In the genomic region with DNA sequence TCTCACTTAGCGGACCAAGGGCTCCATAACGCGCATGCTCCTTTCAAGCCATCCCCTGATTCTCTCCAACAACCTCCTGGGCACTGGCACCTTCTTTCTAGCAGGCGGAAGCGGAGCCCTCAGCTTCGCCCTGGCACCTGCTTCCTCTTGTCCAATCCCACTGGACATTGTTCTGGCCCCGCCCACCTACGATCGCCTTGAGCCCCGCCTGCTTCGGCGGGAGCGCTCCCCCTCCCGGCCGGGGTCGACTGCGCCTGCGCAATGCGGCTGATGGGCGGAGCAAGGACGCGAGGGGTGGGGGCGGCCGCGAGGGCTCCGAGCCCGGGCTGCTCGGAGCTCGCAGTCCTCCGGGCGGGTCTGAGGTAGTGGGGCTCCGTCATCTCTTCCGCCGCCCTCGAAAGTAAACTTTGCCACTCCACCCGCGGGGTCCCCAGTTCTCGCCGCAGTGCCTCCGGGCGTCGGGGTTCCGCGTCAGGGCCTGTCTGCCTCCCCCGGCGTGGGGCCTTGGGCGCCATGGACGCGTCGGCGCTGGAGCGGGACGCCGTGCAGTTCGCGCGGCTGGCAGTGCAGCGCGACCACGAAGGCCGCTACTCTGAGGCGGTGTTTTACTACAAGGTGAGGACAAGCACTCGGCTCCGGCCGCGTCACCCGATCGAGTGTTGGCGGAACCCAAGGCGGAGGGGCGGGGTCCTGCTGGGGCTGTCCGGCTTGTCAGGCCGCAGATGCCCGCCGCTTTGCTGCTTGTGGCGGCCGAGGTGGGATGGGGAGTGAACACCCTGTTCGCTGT, we compare ENCODE assay signal across 7 mouse cellular contexts. TPM values are rescaled to one million over a fixed set of nuclear protein-coding genes. Genes with fewer than 3 reads are reported as not detected.
A peak's percentile ranks its signal among the peaks of the same experiment; 100 is the strongest.
DNase-seq lines count a peak whose midpoint lies in the region; ATAC-seq and TF ChIP-seq lines count a peak whose summit lies in the region.

Gene Capn7, plus strand, starts transcription at position 270 of the 787 bp plus-strand sequence.

- H3K4me3 ChIP-seq in embryonic facial prominence, embryonic 10.5 days, result peak within 1 kb of the TSS; percentile 81
- peak within 1 kb of the TSS; percentile 80 for H3K4me3 ChIP-seq in intestine, postnatal 0 days (ENCODE audit: low read depth, low read length)
- peak within 1 kb of the TSS; percentile 90 for H3K4me3 ChIP-seq in midbrain, embryonic 12.5 days
- H3K4me3 ChIP-seq in small intestine, adult 2 months (ENCODE audit: low read depth, low read length), result peak within 1 kb of the TSS; percentile 73

- H3K27me3 ChIP-seq in embryonic facial prominence, embryonic 10.5 days (replicated peaks; ENCODE audit: low read depth, poor library complexity, severe bottlenecking), result peaks cover under 1% of the 10 kb centered on the region; the same call in 1 of the 2 replicates
- no peaks in the 10 kb centered on the region for H3K27me3 ChIP-seq in intestine, postnatal 0 days (replicated peaks; ENCODE audit: control insufficient read depth, insufficient read depth, low read length)
- no peaks in the 10 kb centered on the region for H3K27me3 ChIP-seq in midbrain, embryonic 12.5 days
- no peaks in the 10 kb centered on the region for H3K27me3 ChIP-seq in small intestine, adult 2 months (ENCODE audit: control insufficient read depth, insufficient read depth, low read length)

- under 1% methylated on average over 78 of the region's 78 CpGs for WGBS in embryonic facial prominence, embryonic 10.5 days
- WGBS in intestine, postnatal 0 days, result under 1% methylated on average over 78 of the region's 78 CpGs
- under 1% methylated on average over 78 of the region's 78 CpGs for WGBS in midbrain, embryonic 12.5 days
- under 1% methylated on average over 78 of the region's 78 CpGs for WGBS in small intestine, adult 2 months

- peak; percentile 90 for TF ChIP-seq POLR2A in small intestine, adult 2 months (IDR thresholded peaks at IDR 0.05; ENCODE audit: low read depth, low read length)

- peaks cover 12% of the 10 kb centered on the region; the same call in 1 of the 2 replicates for H3K36me3 ChIP-seq in embryonic facial prominence, embryonic 10.5 days (replicated peaks)
- H3K36me3 ChIP-seq in intestine, postnatal 0 days (ENCODE audit: control insufficient read depth, insufficient read depth), result peaks cover 5% of the 10 kb centered on the region
- peaks cover 7% of the 10 kb centered on the region for H3K36me3 ChIP-seq in midbrain, embryonic 12.5 days
- peaks cover 3% of the 10 kb centered on the region for H3K36me3 ChIP-seq in small intestine, adult 2 months (ENCODE audit: control insufficient read depth, insufficient read depth, low read length)

- H3K27ac ChIP-seq in embryonic facial prominence, embryonic 10.5 days (replicated peaks), result peak within 1 kb of the TSS; percentile 92
- peak within 1 kb of the TSS; percentile 93 for H3K27ac ChIP-seq in intestine, postnatal 0 days (ENCODE audit: low read depth, low read length)
- peak within 1 kb of the TSS; percentile 91 for H3K27ac ChIP-seq in midbrain, embryonic 12.5 days (replicated peaks)
- peak within 1 kb of the TSS; percentile 85 for H3K27ac ChIP-seq in small intestine, adult 2 months (ENCODE audit: insufficient read depth, low read depth, low read length)

- intact Hi-C loops in left cerebral cortex, postnatal 4 days (cut with DNase I), result no loop called here

- peaks cover 10% of the 10 kb centered on the region for H3K4me1 ChIP-seq in embryonic facial prominence, embryonic 10.5 days
- H3K4me1 ChIP-seq in intestine, postnatal 0 days (replicated peaks; ENCODE audit: control insufficient read depth, insufficient read depth, low read length), result no peaks in the 10 kb centered on the region
- H3K4me1 ChIP-seq in midbrain, embryonic 12.5 days, result peaks cover 20% of the 10 kb centered on the region
- H3K4me1 ChIP-seq in small intestine, adult 2 months (ENCODE audit: control insufficient read depth, insufficient read depth, insufficient read length, low read length), result no peaks in the 10 kb centered on the region

- H3K4me2 ChIP-seq in intestine, postnatal 0 days (replicated peaks; ENCODE audit: low read depth), result peak within 1 kb of the TSS; percentile 61
- H3K4me2 ChIP-seq in midbrain, embryonic 12.5 days (replicated peaks), result peak within 1 kb of the TSS; percentile 63

- H3K9ac ChIP-seq in intestine, postnatal 0 days (ENCODE audit: low read depth, low read length), result peak within 1 kb of the TSS; percentile 82
- peak within 1 kb of the TSS; percentile 77 for H3K9ac ChIP-seq in midbrain, embryonic 12.5 days (replicated peaks)

- peak; percentile 100 for DNase-seq in adrenal gland, postnatal 10 days
- peak; percentile 100 for DNase-seq in embryonic facial prominence, embryonic 10.5 days (ENCODE audit: low spot score)
- peak; percentile 72 for DNase-seq in gonadal fat pad, adult 2 months (ENCODE audit: low read depth)
- DNase-seq in left cerebral cortex, postnatal 4 days, result peak; percentile 100

- ATAC-seq in intestine, postnatal 0 days, result peak; percentile 98
- peak; percentile 97 for ATAC-seq in midbrain, embryonic 12.5 days (ENCODE audit: low FRiP score, low read depth)

- H3K9me3 ChIP-seq in embryonic facial prominence, embryonic 10.5 days, result no peaks in the 10 kb centered on the region
- H3K9me3 ChIP-seq in intestine, postnatal 0 days (ENCODE audit: control insufficient read depth), result no peaks in the 10 kb centered on the region
- no peaks in the 10 kb centered on the region for H3K9me3 ChIP-seq in midbrain, embryonic 12.5 days

- TF ChIP-seq CTCF in intestine, postnatal 0 days (IDR thresholded peaks at IDR 0.05; ENCODE audit: low read depth), result peak; percentile 72
- TF ChIP-seq CTCF in small intestine, adult 2 months (IDR thresholded peaks at IDR 0.05; ENCODE audit: extremely low read depth, insufficient read length, insufficient replicate concordance, low read depth, low read length), result no peak

RNA-seq across cellular contexts. Expression of gene Capn7, which starts in this region (rescaled TPM):
- 10 to 100 TPM; 33.7 to 40.9 TPM for total RNA-seq in adrenal gland, postnatal 10 days (2021)
- polyA plus RNA-seq in embryonic facial prominence, embryonic 10.5 days (2016; fragmentation: Nextera tagmentation; extraction: Ambion mirVana), result 28.3 TPM in 2 replicates
- 20.7 and 21.6 TPM in 2 replicates for polyA plus RNA-seq in gonadal fat pad, adult 2 months (2012; rRNA removed)
- polyA plus RNA-seq in intestine, postnatal 0 days (2015; fragmentation: Nextera tagmentation; extraction: Ambion mirVana), result 18.6 and 18.7 TPM in 2 replicates
- 10 to 100 TPM; 60.9 to 61.4 TPM for total RNA-seq in left cerebral cortex, postnatal 4 days (2021)
- polyA plus RNA-seq in midbrain, embryonic 12.5 days (2016; fragmentation: Nextera tagmentation; extraction: Ambion mirVana), result 51.4 and 55.8 TPM in 2 replicates
- polyA plus RNA-seq in small intestine, adult 2 months (2012; rRNA removed), result 3.3 and 5.8 TPM in 2 replicates

Comparison
In these comparisons a context has a peak if more than half of its experiments do, and no peak if none do; other contexts are left out.
1. Peak in every context shown above with its lines: DNase-seq, ATAC-seq, H3K4me3 ChIP-seq and H3K27ac ChIP-seq.